Mouse (Mus musculus) left cerebral cortex, adult 6 months (tissue): ENCODE results near the gene Cast. TPM values are rescaled to one million over a fixed set of nuclear protein-coding genes. Genes with fewer than 3 reads are reported as not detected.

Source experiments
- long read RNA-seq, 2 experiments: library from polyadenylated mRNA; unstranded; transcript quantifications; one replicate each; pipeline ENCODE4 v2.0.0; 2019 to 2020
- polyA plus RNA-seq: library from polyadenylated mRNA; unstranded; fragments of <200 nt; fragmentation: Nextera tagmentation; gene quantifications from 2 replicates; pipeline ENCODE4 v1.2.3, GENCODE M21; 2021

Cast gene
- 4.4 and 6.6 TPM in 2 replicates for polyA plus RNA-seq
- long read RNA-seq, experiment 1, full-length matches to known transcripts, result 9 of 29 reads
- long read RNA-seq, experiment 1, partial matches to known transcripts, result 2 of 29 reads
- long read RNA-seq, experiment 1, other reads (novel, unspliced or antisense), result 18 of 29 reads
- long read RNA-seq, experiment 2, full-length matches to known transcripts, result 4 of 21 reads
- long read RNA-seq, experiment 2, partial matches to known transcripts, result 10 of 21 reads
- long read RNA-seq, experiment 2, other reads (novel, unspliced or antisense), result 7 of 21 reads

DNA sequence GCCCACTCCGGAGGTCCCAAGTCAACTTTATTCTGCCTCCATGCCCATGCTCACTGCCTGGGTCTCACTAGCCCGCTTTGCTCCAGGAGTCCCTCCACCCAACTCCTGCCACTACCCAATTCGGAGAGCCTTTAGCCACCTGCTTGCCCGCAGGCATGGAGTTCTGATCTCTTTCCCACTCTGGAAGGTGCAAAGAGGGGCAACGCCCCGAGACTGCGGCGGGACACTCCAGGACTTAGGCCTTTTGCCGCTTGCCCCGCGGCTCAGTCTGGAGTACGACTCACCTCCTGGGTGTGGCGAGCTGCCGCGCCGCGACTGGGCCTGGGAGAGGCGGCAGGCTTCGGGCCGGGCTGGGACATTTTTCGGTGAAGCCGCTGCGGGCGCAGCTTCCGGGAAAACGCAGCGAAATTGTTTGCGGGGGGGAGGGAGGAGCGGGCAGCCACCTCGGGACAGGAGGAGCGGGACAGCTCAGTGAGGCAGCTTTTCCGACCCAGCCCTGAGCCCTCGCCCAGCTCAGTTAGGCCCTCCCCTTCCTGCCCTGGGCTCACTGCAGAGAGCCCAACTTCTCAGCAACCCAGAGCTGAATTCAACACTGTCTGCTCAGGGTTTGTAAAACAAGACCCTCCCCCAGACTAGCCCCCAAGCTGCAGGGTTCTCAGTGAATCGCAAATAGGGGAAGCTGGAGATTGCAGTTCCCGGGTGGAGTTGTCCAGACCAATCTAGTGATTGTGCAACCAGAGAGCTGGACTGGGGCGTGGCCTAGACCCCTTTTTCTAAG is at the start of gene Cast:
Cast (minus strand) TSS at position 659 of the 778 bp plus-strand sequence.

Other genes with a start within 250 kb of the Cast start
- 2.8 and 4.9 TPM in 2 replicates for gene Erap1, start 169.2 kb downstream of the Cast start, polyA plus RNA-seq